Mouse (Mus musculus): ENCODE data around the gene Mindy4b-ps. TPM values are rescaled to one million over a fixed set of nuclear protein-coding genes. Genes with fewer than 3 reads are reported as not detected.
A peak's percentile ranks its signal among the peaks of the same experiment; 100 is the strongest.

Gene Mindy4b-ps
- total and polyA plus RNA-seq, 3 experiments, result 0.27 TPM; not detected in 2

DNA sequence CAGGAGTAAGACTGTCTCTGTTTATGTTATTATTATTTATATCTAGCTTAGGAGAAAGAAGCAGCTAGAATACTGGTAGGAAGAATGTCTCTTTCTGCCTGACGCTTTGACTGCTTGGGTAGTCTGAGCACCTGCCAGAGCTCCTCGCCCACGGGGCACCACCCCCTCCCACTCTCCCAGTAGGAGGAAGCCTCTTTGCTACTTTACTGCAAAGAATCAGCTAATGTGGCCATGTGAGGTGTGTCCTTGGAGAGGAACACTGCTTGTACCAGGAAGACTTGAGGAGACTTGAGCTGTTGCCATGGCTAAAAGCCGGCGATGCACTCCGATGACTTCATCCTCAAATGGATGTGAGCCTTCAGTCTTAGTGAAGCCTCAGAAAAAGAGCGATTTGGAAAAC, 32.6 kb downstream of the Mindy4b-ps start:
- Histone ChIP-seq H3K4me1 (ENCODE audit: insufficient read depth, low read depth, low read length) (no peaks in the 10 kb centered on the region), H3K4me3 (ENCODE audit: low read depth, low read length) (no peak overlapping the region), H3K36me3 (replicated peaks) (no peaks in the 10 kb centered on the region), H3K27me3 (ENCODE audit: insufficient read depth, low read length) (no peaks in the 10 kb centered on the region), H3K9me3 (replicated peaks) (no peaks in the 10 kb centered on the region)
- no peak for DNase-seq (ENCODE audit: low spot score)
- no peak for TF ChIP-seq GATA2 (IDR thresholded peaks at IDR 0.05; ENCODE audit: borderline replicate concordance, low read depth, low read length)
- no peak for TF ChIP-seq CTCF (IDR thresholded peaks at IDR 0.05; ENCODE audit: low read depth, low read length)
- no peak for TF ChIP-seq POLR2AphosphoS5 (IDR thresholded peaks at IDR 0.05; ENCODE audit: insufficient replicate concordance, low read depth, low read length)
- TF ChIP-seq TAL1 (conservative IDR thresholded peaks at IDR 0.05; ENCODE audit: low read depth, low read length), result no peak
- no peak for TF ChIP-seq GATA1 (IDR thresholded peaks at IDR 0.05; ENCODE audit: borderline replicate concordance, low read length)
- ATAC-seq (ENCODE audit: extremely low read depth, insufficient number of reproducible peaks, low FRiP score, poor library complexity, severe bottlenecking), result no peak

DNA sequence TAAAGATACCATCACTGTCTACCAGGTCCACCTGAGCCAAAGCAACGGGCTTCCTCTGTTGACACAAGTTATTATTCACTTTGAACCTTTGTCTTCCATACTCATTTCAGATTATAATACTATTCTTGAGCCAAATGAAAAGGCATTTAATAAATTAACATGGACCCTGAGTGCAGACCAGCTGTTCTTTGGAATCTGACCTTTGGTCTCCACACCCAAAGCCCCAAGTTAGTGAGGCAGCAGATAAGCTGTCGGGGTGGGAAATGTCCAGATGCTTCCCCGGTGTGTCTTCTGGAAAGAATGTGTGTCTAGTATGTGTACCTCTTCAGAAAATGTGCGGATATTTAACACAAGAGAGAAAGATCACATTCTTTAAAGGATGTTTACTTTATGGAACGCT, 33.1 kb downstream of the Mindy4b-ps start:
- DNase-seq (ENCODE audit: low spot score), result no peak
- Histone ChIP-seq H3K4me3 (ENCODE audit: low read depth, low read length) (no peak overlapping the region), H3K9me3 (replicated peaks) (no peaks in the 10 kb centered on the region), H3K36me3 (replicated peaks) (no peaks in the 10 kb centered on the region), H3K27me3 (ENCODE audit: insufficient read depth, low read length) (peaks cover under 1% of the 10 kb centered on the region; the same call in 1 of the 2 replicates), H3K4me1 (ENCODE audit: insufficient read depth, low read depth, low read length) (no peaks in the 10 kb centered on the region)
- TF ChIP-seq GATA2 (IDR thresholded peaks at IDR 0.05; ENCODE audit: borderline replicate concordance, low read depth, low read length) (no peak), POLR2AphosphoS5 (IDR thresholded peaks at IDR 0.05; ENCODE audit: insufficient replicate concordance, low read depth, low read length) (no peak), TAL1 (conservative IDR thresholded peaks at IDR 0.05; ENCODE audit: low read depth, low read length) (no peak), GATA1 (IDR thresholded peaks at IDR 0.05; ENCODE audit: borderline replicate concordance, low read length) (no peak)
- ATAC-seq (ENCODE audit: extremely low read depth, insufficient number of reproducible peaks, low FRiP score, poor library complexity, severe bottlenecking), result no peak

DNA sequence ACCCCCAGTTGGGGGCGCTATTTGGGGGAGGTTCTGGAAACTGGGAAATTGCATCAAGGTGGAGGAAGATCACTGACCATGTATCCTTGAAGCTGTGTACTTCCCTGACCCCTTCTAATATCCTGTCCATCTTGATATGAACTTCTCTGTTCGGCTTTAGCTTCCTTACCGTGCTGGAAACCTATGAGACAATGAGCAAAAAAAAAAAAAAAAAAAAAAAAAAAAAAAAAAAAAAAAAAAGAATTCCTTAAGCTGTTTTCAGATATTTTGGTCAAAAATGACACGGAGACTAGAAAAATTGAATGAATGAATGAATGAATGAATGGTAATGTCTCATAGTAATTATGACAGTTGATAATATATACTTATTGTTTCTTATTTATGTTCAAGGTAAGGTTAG, 35.6 kb downstream of the Mindy4b-ps start:
- TF ChIP-seq TAL1 (conservative IDR thresholded peaks at IDR 0.05; ENCODE audit: low read depth, low read length) (no peak), GATA2 (IDR thresholded peaks at IDR 0.05; ENCODE audit: borderline replicate concordance, low read depth, low read length) (no peak)
- ATAC-seq (ENCODE audit: extremely low read depth, insufficient number of reproducible peaks, low FRiP score, poor library complexity, severe bottlenecking), result no peak
- Histone ChIP-seq H3K36me3 (replicated peaks) (no peaks in the 10 kb centered on the region), H3K4me1 (ENCODE audit: insufficient read depth, low read depth, low read length) (no peaks in the 10 kb centered on the region), H3K27me3 (ENCODE audit: insufficient read depth, low read length) (peaks cover 9% of the 10 kb centered on the region), H3K4me3 (ENCODE audit: low read depth, low read length) (no peak overlapping the region), H3K9me3 (replicated peaks) (no peaks in the 10 kb centered on the region)
- DNase-seq (ENCODE audit: low spot score), result no peak

DNA sequence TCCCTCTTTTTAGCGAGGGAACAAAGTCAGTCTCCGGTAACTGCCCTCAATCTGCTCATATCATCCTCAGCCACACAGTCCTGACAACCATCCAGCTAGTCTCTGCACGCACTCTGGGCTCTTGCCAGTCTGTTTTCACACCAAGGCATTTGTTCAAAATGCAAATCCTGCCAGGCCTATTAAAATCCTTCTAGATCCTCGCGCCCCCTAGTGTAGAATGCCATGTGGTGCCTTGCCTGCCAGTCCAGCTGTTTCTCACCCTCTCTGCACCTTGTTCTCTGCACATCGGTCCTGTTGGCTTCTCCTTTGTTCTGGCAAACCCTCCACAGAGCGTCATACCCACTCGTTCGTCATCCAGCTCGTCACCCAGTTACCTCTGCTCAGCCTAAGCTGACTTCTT, 36.2 kb downstream of the Mindy4b-ps start:
- Histone ChIP-seq H3K4me3 (ENCODE audit: low read depth, low read length) (no peak overlapping the region), H3K27me3 (ENCODE audit: insufficient read depth, low read length) (peaks cover 9% of the 10 kb centered on the region), H3K9me3 (replicated peaks) (no peaks in the 10 kb centered on the region), H3K36me3 (replicated peaks) (no peaks in the 10 kb centered on the region), H3K4me1 (ENCODE audit: insufficient read depth, low read depth, low read length) (no peaks in the 10 kb centered on the region)
- ATAC-seq (ENCODE audit: extremely low read depth, insufficient number of reproducible peaks, low FRiP score, poor library complexity, severe bottlenecking) (no peak), DNase-seq (ENCODE audit: low spot score) (no peak)
- TF ChIP-seq GATA1 (IDR thresholded peaks at IDR 0.05; ENCODE audit: borderline replicate concordance, low read length) (no peak), POLR2AphosphoS5 (IDR thresholded peaks at IDR 0.05; ENCODE audit: insufficient replicate concordance, low read depth, low read length) (no peak), TAL1 (conservative IDR thresholded peaks at IDR 0.05; ENCODE audit: low read depth, low read length) (no peak), CTCF (IDR thresholded peaks at IDR 0.05; ENCODE audit: low read depth, low read length) (peak; percentile 12; the same call in 1 of the 2 replicates)

DNA sequence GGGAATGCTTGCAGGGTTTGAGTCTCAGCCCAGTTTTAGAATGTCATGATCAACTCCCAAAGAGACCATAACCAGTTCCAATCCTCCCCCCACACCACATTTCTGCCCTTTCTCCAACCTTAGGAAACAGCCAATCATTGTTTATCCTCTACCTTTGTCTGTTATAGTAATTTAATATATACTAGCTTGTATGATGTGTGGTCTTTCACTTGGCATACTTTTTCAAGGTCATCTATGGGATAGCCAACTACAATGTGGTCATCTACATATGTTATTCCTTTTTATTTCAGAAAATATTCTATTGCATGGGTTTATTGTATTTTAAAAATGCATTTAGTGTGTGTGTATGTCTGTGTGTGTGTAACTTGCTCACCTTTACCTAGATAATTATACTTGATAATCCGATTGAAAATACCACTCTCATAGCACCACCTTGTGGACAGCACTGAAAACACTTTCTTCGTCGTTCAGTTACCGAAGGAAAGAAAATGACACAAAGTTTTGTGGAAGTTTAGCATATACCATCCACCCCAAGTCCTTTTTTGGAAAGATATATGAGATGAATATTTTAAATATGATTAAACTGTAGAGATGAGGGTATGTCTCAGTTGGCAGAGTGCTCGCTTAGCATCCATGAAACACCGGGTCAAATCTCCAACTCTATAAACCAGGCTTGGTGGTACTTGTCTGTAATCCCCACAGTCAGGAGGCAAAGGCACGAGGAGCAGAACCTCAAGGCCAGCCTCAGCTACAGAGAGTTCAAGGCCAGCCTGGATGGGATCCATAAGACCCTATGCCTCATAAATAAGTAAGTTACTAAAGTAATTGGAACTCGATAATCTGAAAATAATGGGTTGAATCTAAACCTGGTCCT, 37.7 kb downstream of the Mindy4b-ps start:
- no peak for ATAC-seq (ENCODE audit: extremely low read depth, insufficient number of reproducible peaks, low FRiP score, poor library complexity, severe bottlenecking)
- H3K4me3 ChIP-seq (ENCODE audit: low read depth, low read length), result no peak overlapping the region
- TF ChIP-seq CTCF (IDR thresholded peaks at IDR 0.05; ENCODE audit: low read depth, low read length) (no peak), TAL1 (conservative IDR thresholded peaks at IDR 0.05; ENCODE audit: low read depth, low read length) (no peak), GATA1 (IDR thresholded peaks at IDR 0.05; ENCODE audit: borderline replicate concordance, low read length) (no peak), POLR2AphosphoS5 (IDR thresholded peaks at IDR 0.05; ENCODE audit: insufficient replicate concordance, low read depth, low read length) (no peak), GATA2 (IDR thresholded peaks at IDR 0.05; ENCODE audit: borderline replicate concordance, low read depth, low read length) (no peak)
- H3K27me3 ChIP-seq (ENCODE audit: insufficient read depth, low read length), result peaks cover 9% of the 10 kb centered on the region
- no peaks in the 10 kb centered on the region for H3K4me1 ChIP-seq (ENCODE audit: insufficient read depth, low read depth, low read length)
- H3K36me3 ChIP-seq (replicated peaks), result no peaks in the 10 kb centered on the region
- H3K9me3 ChIP-seq (replicated peaks), result no peaks in the 10 kb centered on the region
- no peak for DNase-seq (ENCODE audit: low spot score)

DNA sequence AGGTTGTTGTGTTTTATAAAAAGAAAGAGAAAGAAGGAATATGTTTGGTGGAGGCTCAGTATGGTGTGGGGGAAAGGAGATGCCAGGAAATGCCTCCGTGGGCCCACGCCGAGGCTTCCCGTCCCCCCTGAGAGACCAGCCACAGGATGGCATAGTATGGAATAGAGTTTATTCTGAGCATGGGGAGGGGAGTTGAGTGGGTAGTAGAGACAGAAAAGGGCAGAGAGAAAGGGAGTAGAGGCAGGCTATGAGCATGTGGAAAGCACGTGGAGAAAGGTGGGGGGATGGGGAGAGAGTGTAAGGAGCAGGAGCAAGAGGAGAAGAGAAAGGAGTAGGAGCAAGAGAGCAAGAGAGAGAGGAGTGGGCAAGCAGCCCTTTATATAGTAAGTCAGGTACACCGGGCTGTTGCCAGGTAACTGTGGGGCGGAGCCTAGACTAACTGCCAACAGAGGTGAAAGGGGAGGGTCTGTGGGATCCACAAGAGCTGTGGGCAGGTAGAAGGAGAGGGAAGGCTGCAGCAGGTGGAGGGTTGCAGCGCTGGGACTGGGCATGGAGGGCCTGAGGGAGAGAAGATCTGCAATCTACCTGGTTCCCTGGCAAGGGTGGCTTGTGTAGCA, 38.4 kb downstream of the Mindy4b-ps start:
- TF ChIP-seq CTCF (IDR thresholded peaks at IDR 0.05; ENCODE audit: low read depth, low read length) (no peak), TAL1 (conservative IDR thresholded peaks at IDR 0.05; ENCODE audit: low read depth, low read length) (no peak), GATA1 (IDR thresholded peaks at IDR 0.05; ENCODE audit: borderline replicate concordance, low read length) (no peak), GATA2 (IDR thresholded peaks at IDR 0.05; ENCODE audit: borderline replicate concordance, low read depth, low read length) (no peak), POLR2AphosphoS5 (IDR thresholded peaks at IDR 0.05; ENCODE audit: insufficient replicate concordance, low read depth, low read length) (no peak)
- H3K4me1 ChIP-seq (ENCODE audit: insufficient read depth, low read depth, low read length), result no peaks in the 10 kb centered on the region

More for the DNA sequence above, 38.4 kb downstream of the Mindy4b-ps start:
- Histone ChIP-seq H3K27me3 (ENCODE audit: insufficient read depth, low read length) (peaks cover 9% of the 10 kb centered on the region), H3K4me3 (ENCODE audit: low read depth, low read length) (no peak overlapping the region), H3K36me3 (replicated peaks) (no peaks in the 10 kb centered on the region), H3K9me3 (replicated peaks) (no peaks in the 10 kb centered on the region)
- ATAC-seq (ENCODE audit: extremely low read depth, insufficient number of reproducible peaks, low FRiP score, poor library complexity, severe bottlenecking) (no peak), DNase-seq (ENCODE audit: low spot score) (no peak)
